Mouse (Mus musculus) embryonic facial prominence, embryonic 12.5 days (tissue): ENCODE data around the gene Cdkn1a. TPM values are rescaled to one million over a fixed set of nuclear protein-coding genes. Genes with fewer than 3 reads are reported as not detected.

Source experiments
- ATAC-seq: fragments of 200-750 bp; cut with Nextera tagmentation; 2 replicates; pipeline ENCODE4 v1.8.0; 2017; ENCODE audit not compliant: insufficient number of reproducible peaks, insufficient read depth, low FRiP score, low TSS enrichment
- H3K27ac ChIP-seq: fragments of 300-500 bp; sonication (generic); 2 replicates; pipeline ENCODE4 v1.5.1; 2016; ENCODE audit warnings: mild to moderate bottlenecking
- H3K27me3 ChIP-seq: fragments of 300-500 bp; sonication (generic); 2 replicates; pipeline ENCODE4 v1.6.1; 2016; ENCODE audit warnings: mild to moderate bottlenecking, moderate library complexity
- H3K36me3 ChIP-seq: fragments of 300-500 bp; sonication (generic); 2 replicates; pipeline ENCODE4 v1.6.1; 2016; ENCODE audit warnings: mild to moderate bottlenecking
- H3K4me1 ChIP-seq: fragments of 300-500 bp; sonication (generic); 2 replicates; pipeline ENCODE4 v1.6.1; 2016
- H3K4me2 ChIP-seq: fragments of 300-500 bp; sonication (generic); replicated peaks from 2 replicates; pipeline ENCODE4 v1.6.1; 2016; ENCODE audit warnings: mild to moderate bottlenecking, moderate library complexity
- H3K4me3 ChIP-seq: fragments of 300-500 bp; sonication (generic); 2 replicates; pipeline ENCODE4 v1.5.1; 2016; ENCODE audit warnings: mild to moderate bottlenecking
- H3K9ac ChIP-seq: fragments of 300-500 bp; sonication (generic); 2 replicates; pipeline ENCODE4 v1.6.1; 2016; ENCODE audit warnings: mild to moderate bottlenecking, moderate library complexity
- H3K9me3 ChIP-seq: fragments of 300-500 bp; sonication (generic); 2 replicates; pipeline ENCODE4 v1.6.1; 2016; ENCODE audit warnings: mild to moderate bottlenecking, moderate library complexity
- WGBS: fragments of 180-500 bp; shearing (Covaris S2); methylation state at CpG from one replicate; pipeline ENCODE4 v1.1.7; 2016; 5-methylcytosine and 5-hydroxymethylcytosine counted together
- polyA plus RNA-seq: library from polyadenylated mRNA; unstranded; fragments of >200 nt; fragmentation: Nextera tagmentation; extraction: Ambion mirVana; gene quantifications from 2 replicates; pipeline ENCODE4 v1.2.1, GENCODE M21; 2016

The Cdkn1a gene
- polyA plus RNA-seq, 1 experiment from 2014 or later = 48.2 TPM

DNA sequence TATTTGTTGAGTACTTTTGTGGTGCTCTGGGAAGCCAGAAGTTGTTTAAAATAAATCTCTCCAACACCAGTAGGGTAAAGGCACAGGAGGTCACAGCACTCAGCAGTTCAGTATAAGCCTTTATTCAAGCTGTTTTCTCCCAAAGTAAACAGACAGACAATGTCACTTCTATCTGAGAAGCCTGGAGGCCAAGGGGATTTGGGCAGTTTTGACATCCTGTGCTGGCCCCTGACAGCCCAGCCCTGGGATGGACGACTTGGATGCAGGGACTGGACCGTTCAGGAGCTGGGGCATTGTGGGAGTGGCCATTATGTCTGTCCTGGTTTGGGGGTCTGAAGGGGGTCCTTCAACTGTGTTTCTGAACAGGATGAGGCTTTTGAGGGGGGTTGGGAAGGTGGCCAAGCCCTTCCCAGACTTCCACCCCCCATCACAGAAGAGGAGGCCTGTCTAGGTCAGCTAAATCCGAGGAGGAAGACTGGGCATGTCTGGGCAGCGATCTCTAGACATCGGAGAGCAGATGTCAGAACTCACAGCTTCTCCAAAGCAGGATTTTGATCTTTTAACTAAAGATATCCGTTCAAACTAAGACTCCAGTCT, 670 bp downstream of the Cdkn1a start:
- no peak overlapping the region for H3K4me2 ChIP-seq
- no peaks in the 10 kb centered on the region for H3K9me3 ChIP-seq
- peaks cover 41% of the 10 kb centered on the region for H3K27me3 ChIP-seq
- H3K9ac ChIP-seq = no peak overlapping the region
- H3K4me1 ChIP-seq = peaks cover 15% of the 10 kb centered on the region
- no peak overlapping the region for H3K27ac ChIP-seq
- no peak for ATAC-seq
- 37% methylated on average over 6 of the region's 6 CpGs for WGBS
- H3K36me3 ChIP-seq = no peaks in the 10 kb centered on the region
- H3K4me3 ChIP-seq = no peak overlapping the region

DNA sequence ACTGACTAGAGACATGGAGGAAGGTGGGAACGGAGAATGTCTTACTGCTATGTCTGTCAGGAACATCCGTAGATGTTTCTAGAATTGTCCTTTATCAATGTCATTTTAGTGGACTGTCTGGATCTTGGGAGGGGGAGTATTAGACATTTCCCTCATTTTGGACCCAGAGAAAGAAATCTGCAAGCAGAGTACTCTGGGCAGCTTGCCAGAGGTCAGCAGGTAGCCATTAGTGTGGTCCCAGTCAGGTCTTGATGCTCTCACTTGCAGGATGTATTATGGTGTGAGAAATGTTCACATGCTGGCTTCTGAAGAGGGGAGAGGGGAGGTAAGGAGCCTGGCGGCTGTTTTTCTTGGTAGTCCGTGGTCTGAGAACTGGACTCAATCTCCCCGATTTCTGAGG, 1.7 kb downstream of the Cdkn1a start:
- H3K27ac ChIP-seq = no peak overlapping the region
- H3K36me3 ChIP-seq = no peaks in the 10 kb centered on the region
- no peak for ATAC-seq
- WGBS = 61% methylated on average over 5 of the region's 5 CpGs
- no peak overlapping the region for H3K9ac ChIP-seq
- H3K9me3 ChIP-seq = no peaks in the 10 kb centered on the region
- H3K4me1 ChIP-seq = peaks cover 15% of the 10 kb centered on the region
- H3K27me3 ChIP-seq = peaks cover 48% of the 10 kb centered on the region
- no peak overlapping the region for H3K4me2 ChIP-seq
- H3K4me3 ChIP-seq = no peak overlapping the region

DNA sequence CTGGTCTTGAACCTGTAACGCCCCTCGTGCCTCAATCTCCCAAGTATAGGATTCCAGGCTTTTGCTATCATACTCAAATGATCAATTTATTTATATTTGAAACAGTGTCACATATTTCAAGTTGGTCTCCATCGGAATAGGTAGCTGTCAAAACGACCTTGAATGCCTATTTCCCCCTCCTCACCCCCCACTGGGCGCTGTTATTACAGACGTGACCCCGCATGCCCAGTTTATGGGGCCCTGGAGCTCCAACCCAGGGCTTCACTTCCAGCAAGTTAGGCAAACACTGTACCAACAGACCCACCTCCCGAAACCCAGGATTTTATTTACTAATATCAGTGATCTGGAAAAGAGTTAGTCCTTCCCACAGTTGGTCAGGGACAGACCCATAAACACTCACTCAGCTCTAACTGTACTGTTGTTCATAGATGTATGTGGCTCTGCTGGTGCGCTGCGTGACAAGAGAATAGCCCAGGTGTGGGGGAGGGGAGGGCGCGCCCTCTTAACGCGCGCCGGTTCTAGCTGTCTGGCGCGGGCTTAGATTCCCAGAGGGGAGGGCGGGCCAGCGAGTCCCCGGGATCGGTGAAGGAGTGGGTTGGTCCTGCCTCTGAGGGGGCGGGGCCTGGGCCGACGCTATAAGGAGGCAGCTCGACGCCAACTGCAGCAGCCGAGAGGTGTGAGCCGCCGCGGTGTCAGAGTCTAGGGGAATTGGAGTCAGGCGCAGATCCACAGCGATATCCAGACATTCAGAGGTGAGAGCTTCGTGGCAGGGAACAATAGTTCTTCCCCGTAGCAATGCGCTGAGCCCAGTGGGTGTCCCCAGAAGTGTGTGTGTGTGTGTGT, 2.6 kb downstream of the Cdkn1a start:
- H3K27me3 ChIP-seq = peaks cover 48% of the 10 kb centered on the region
- H3K36me3 ChIP-seq = no peaks in the 10 kb centered on the region
- H3K4me1 ChIP-seq = peaks cover 15% of the 10 kb centered on the region
- peak overlapping the region; percentile 53; the same call in 1 of the 2 replicates for H3K9ac ChIP-seq
- WGBS = 7% methylated on average over 36 of the region's 36 CpGs
- no peak overlapping the region for H3K27ac ChIP-seq
- peak overlapping the region; percentile 77 for H3K4me2 ChIP-seq
- no peaks in the 10 kb centered on the region for H3K9me3 ChIP-seq
- ATAC-seq = peak; percentile 77
- H3K4me3 ChIP-seq = peak overlapping the region; percentile 45

DNA sequence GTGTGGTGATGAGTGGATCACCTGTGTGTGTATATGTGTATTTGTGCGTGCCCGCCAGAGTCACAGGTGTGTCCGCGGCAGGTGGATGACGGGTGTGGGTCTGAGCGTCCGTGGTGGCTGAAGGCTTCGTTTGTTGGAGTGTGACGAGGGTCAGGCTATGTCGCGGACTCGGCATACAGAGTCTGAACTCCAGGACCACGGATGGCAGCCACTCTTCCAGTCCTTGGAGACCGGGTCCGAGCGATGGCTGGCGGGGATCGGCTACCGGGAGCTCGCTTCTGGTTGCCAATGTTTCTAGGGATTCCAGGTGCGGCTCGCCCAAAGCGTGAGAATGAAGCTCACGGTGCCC, 3.2 kb downstream of the Cdkn1a start:
- Histone ChIP-seq H3K4me1 (peaks cover 15% of the 10 kb centered on the region), H3K27me3 (peaks cover 48% of the 10 kb centered on the region), H3K9ac (peak overlapping the region; percentile 53; the same call in 1 of the 2 replicates), H3K27ac (no peak overlapping the region), H3K4me2 (peak overlapping the region; percentile 77), H3K36me3 (no peaks in the 10 kb centered on the region), H3K9me3 (no peaks in the 10 kb centered on the region), H3K4me3 (peak overlapping the region; percentile 45)
- ATAC-seq = 0 out of 2 replicates have a peak, but pooled peaks have one; percentile 3
- WGBS = 2% methylated on average over 24 of the region's 24 CpGs

DNA sequence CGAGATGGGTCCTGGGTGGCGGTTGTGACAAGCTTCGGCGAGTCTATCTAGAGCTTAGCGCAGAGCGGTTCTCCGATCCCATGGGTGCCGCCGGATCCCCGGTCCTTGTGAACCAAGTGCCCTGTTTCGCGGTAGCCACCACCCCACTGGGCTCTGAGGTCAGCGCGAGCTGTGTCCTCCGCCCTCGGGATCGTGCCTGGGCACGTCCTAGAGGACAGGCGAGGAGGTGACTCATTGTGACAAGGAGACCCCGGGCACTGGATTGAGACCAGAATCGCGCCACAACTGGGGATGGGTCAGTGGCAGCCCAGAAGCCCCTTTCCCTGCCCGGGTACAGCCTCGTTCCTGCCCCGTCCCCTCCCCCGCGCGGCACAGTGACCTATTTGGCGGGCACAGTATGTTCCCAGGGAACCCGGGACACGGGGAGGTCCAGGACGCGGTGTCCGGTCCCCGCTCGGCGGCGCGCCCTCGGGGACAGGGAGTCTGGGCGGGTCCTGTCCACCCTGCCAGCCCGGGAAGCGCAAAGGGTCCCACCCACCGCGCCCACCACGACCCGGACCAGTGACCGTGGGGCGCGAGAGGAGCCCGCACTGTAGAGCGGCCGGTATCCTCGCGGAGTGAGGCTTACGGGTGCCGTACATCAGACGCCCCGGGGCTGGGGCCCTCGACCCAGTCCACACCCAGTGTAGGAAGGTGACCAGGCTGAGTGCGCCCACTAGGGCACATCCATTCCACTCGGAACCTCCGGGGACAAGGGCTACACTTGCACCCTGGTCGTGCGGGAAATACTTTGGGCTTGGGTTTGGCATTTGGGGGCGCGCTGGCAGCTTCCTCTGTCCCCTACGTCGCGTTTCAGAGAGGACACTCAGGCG, 3.8 kb downstream of the Cdkn1a start:
- peak; percentile 47; the same call in 1 of the 2 replicates for ATAC-seq
- H3K4me2 ChIP-seq = peak overlapping the region; percentile 77
- under 1% methylated on average over 71 of the region's 71 CpGs for WGBS
- peaks cover 48% of the 10 kb centered on the region for H3K27me3 ChIP-seq
- H3K36me3 ChIP-seq = no peaks in the 10 kb centered on the region
- no peak overlapping the region; the same call in 1 of the 2 replicates for H3K27ac ChIP-seq
- H3K4me3 ChIP-seq = peak overlapping the region; percentile 45
- H3K4me1 ChIP-seq = peaks cover 15% of the 10 kb centered on the region
- no peaks in the 10 kb centered on the region for H3K9me3 ChIP-seq
- peak overlapping the region; percentile 53 for H3K9ac ChIP-seq

DNA sequence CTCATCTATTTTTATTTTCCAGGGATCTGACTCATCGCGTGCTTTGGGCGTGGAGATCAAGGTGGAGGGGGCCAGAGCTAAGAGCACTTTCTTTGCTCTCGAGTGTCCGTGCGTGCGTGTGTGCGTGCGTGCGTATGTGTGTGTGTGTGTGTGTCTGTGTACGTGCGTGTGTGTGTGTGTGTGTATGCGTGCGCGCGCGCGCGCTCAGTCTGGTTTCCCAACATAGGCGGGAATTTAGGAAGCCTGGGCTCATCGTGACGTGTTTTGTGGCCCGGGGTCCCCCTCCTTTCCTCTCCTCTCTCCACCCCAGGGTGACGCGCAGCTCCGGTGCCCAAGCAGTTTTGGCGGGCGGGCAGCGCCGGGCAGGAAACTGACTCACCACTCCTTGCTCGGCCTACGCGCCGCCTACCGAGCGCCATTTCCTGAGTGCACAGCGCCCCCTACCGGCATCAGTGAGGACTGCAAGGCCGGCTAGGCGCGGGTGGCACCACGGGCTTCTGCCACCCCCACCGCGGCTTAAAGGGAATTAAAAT, 4.5 kb downstream of the Cdkn1a start:
- no peak; the same call in 1 of the 2 replicates for ATAC-seq
- under 1% methylated on average over 44 of the region's 44 CpGs for WGBS
- H3K9me3 ChIP-seq = no peaks in the 10 kb centered on the region
- H3K4me3 ChIP-seq = peak overlapping the region; percentile 45
- peaks cover 48% of the 10 kb centered on the region for H3K27me3 ChIP-seq
- H3K4me1 ChIP-seq = peaks cover 15% of the 10 kb centered on the region
- peak overlapping the region; percentile 77 for H3K4me2 ChIP-seq
- no peaks in the 10 kb centered on the region for H3K36me3 ChIP-seq
- no peak overlapping the region for H3K27ac ChIP-seq
- H3K9ac ChIP-seq = peak overlapping the region; percentile 53

DNA sequence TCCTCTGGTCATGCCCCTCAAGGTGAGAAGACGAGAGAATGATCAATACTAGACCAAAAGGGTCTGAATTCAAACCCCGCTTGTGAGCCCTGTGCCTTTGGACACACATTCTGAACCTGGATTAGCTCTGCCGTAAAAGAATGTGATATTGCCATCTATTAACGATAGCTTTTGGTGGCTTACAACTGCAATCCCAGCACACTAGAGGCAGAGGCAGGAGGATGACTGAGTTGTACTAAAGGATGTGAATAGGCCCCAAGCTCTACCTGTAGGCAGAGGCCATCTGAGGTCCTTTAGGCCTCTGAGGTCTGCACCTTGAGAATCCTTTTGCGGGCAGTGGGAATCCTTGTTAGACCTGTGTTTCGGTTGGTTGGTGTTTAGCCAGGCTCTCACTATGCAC, 5.5 kb downstream of the Cdkn1a start:
- peaks cover 15% of the 10 kb centered on the region for H3K4me1 ChIP-seq
- no peak overlapping the region; the same call in 1 of the 2 replicates for H3K9ac ChIP-seq
- H3K4me3 ChIP-seq = no peak overlapping the region
- 89% methylated on average over 6 of the region's 6 CpGs for WGBS
- no peaks in the 10 kb centered on the region for H3K36me3 ChIP-seq
- peaks cover 48% of the 10 kb centered on the region for H3K27me3 ChIP-seq
- no peak for ATAC-seq
- no peak overlapping the region for H3K4me2 ChIP-seq
- no peaks in the 10 kb centered on the region for H3K9me3 ChIP-seq
- no peak overlapping the region for H3K27ac ChIP-seq

DNA sequence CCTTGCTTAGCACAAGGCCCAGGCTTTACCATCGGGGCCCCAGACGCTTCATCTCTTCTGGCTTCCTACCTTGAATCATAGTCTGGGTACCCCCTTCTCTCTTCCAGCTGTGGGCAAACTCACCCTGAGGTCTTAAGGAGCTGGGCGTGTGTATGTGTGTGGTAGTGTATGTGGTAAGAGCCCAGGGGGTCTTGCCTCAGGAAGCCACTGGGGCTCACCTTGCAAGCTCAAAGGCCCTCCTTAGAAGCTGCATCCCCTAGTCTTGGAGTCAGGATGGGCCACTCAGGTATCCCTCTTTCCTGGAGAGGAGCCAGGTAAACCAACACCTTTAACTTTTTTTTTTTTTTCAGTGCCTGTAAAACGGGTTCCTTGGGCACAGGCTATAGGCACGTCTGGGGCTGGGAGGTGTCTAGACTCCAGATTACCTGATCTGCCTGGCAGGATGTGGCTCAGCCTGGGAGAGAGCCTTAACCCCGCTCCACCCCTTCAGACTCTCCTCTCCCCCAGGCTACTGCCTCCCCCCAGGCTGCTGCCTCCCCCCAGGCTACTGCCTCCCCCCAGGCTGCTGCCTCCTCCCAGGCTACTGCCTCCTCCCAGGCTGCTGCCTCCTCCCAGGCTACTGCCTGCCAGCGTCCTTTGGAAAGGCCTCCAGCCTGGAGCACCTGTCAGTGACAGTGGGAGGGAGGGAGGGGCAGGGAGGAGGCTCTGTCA, 6.2 kb downstream of the Cdkn1a start:
- Histone ChIP-seq H3K4me1 (peaks cover 15% of the 10 kb centered on the region), H3K27ac (no peak overlapping the region), H3K9me3 (no peaks in the 10 kb centered on the region), H3K36me3 (no peaks in the 10 kb centered on the region), H3K4me3 (no peak overlapping the region), H3K4me2 (no peak overlapping the region), H3K9ac (no peak overlapping the region; the same call in 1 of the 2 replicates), H3K27me3 (peaks cover 41% of the 10 kb centered on the region)
- WGBS = 41% methylated on average over 7 of the region's 7 CpGs
- ATAC-seq = no peak

DNA sequence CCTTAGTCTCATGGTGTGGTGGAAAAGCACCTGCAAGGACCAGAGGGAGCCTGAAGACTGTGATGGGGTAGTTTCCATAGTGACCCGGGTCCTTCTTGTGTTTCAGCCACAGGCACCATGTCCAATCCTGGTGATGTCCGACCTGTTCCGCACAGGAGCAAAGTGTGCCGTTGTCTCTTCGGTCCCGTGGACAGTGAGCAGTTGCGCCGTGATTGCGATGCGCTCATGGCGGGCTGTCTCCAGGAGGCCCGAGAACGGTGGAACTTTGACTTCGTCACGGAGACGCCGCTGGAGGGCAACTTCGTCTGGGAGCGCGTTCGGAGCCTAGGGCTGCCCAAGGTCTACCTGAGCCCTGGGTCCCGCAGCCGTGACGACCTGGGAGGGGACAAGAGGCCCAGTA, 7.5 kb downstream of the Cdkn1a start:
- H3K27me3 ChIP-seq = peaks cover 30% of the 10 kb centered on the region
- WGBS = 93% methylated on average over 24 of the region's 24 CpGs
- no peak overlapping the region for H3K9ac ChIP-seq
- H3K4me3 ChIP-seq = no peak overlapping the region
- H3K36me3 ChIP-seq = no peaks in the 10 kb centered on the region
- H3K9me3 ChIP-seq = no peaks in the 10 kb centered on the region
- H3K4me1 ChIP-seq = peaks cover 13% of the 10 kb centered on the region
- no peak for ATAC-seq
- H3K27ac ChIP-seq = no peak overlapping the region
- H3K4me2 ChIP-seq = no peak overlapping the region

DNA sequence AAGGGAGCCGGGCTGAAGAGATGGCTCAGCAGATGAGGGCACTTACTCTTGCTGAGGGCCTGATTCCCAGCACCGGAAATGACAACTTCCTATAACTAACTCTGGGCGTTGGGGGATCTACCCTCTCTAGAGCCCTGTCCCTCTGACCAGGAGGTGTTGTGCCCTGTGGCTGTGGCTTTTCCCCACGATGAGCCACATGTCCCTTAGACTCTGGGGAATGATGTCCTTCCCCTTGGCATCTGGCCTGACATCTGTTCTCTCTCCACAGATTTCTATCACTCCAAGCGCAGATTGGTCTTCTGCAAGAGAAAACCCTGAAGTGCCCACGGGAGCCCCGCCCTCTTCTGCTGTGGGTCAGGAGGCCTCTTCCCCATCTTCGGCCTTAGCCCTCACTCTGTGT, 8.3 kb downstream of the Cdkn1a start:
- H3K4me3 ChIP-seq = no peak overlapping the region
- WGBS = 85% methylated on average over 8 of the region's 8 CpGs

DNA sequence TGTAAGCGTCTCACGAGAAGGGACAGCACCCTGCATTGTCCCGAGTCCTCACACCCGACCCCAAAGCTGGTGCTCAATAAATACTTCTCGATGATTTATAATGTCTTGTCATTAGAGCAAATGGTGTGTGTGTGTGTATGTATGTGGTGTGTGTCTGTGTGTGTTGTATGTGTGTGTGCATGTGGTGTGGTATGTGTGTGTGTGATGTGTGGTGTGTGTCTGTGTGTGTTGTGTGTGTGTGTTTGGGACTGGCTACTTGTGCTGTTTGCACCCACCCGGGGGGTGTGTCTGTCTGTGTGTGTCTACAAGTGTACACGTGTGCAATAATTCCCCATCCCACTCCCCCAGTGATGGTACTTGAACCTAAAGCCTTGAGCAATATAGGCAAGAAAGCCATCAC, 9.9 kb downstream of the Cdkn1a start:
- ATAC-seq = no peak
- no peaks in the 10 kb centered on the region for H3K36me3 ChIP-seq
- H3K27me3 ChIP-seq = peaks cover 12% of the 10 kb centered on the region; the same call in 1 of the 2 replicates
- no peak overlapping the region for H3K9ac ChIP-seq
- peaks cover 4% of the 10 kb centered on the region; the same call in 1 of the 2 replicates for H3K9me3 ChIP-seq
- no peak overlapping the region for H3K4me2 ChIP-seq
- no peak overlapping the region for H3K27ac ChIP-seq
- H3K4me3 ChIP-seq = no peak overlapping the region
- no peaks in the 10 kb centered on the region for H3K4me1 ChIP-seq
- 91% methylated on average over 7 of the region's 7 CpGs for WGBS

More for the DNA sequence above, 8.3 kb downstream of the Cdkn1a start:
- Histone ChIP-seq H3K27ac (no peak overlapping the region), H3K27me3 (peaks cover 22% of the 10 kb centered on the region), H3K9ac (no peak overlapping the region), H3K9me3 (peaks cover 4% of the 10 kb centered on the region; the same call in 1 of the 2 replicates), H3K4me2 (no peak overlapping the region), H3K4me1 (peaks cover 5% of the 10 kb centered on the region), H3K36me3 (no peaks in the 10 kb centered on the region)
- ATAC-seq = no peak
